Mouse (Mus musculus) testis, adult 2 months (tissue): ENCODE data around the gene Cog4.

ENCODE experiments used
- CTCF ChIP-seq: fragments of 200-500 bp; IDR thresholded peaks from 2 replicates; pipeline ENCODE4 v1.5.1; 2012; ENCODE audit warnings: low read depth, mild to moderate bottlenecking, inconsistent platforms, low read length, moderate library complexity; ENCODE audit not compliant: control insufficient read depth, insufficient read depth, insufficient replicate concordance
- POLR2A ChIP-seq: fragments of 200-500 bp; IDR thresholded peaks from 2 replicates; pipeline ENCODE4 v1.6.1; 2012; ENCODE audit warnings: low read depth, mild to moderate bottlenecking, inconsistent platforms, low read length, moderate library complexity; ENCODE audit not compliant: control insufficient read depth

DNA sequence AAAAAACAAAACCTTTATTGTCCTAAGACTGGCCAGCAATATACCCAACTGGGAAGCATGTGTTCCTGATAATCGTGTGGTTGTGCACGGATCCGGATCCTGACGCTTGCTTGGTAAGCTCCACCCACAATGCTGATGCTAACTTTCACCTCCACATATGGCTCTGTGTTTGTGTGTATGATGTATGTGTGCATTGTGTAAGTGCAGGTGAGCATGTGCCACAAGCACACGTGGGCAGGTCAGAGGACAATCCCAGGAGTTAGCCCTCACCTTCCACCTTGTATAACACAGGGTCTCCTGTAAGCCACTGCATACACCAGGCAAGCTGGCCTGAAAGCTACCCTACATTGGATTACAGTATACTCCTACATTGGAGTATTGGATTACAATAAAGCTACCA lies 3.2 kb upstream of the Cog4 start:
- TF ChIP-seq CTCF (no peak), POLR2A (no peak)
